Mouse (Mus musculus) MEL (cell line): ENCODE data around the gene Adarb1.

Source experiments
- CTCF ChIP-seq, 3 experiments: IDR thresholded peaks in 2 of 3; conservative IDR thresholded peaks in 1 of 3; 2 replicates each; pipeline ENCODE4 v1.5.1; 2011 to 2012; ENCODE audit warnings: low read length in 3 of 3, low read depth in 2 of 3, mild to moderate bottlenecking in 2 of 3, improper control_type of control experiment in 1 of 3, inconsistent platforms in 1 of 3, mixed read lengths in 1 of 3, moderate library complexity in 1 of 3; ENCODE audit not compliant: control insufficient read depth in 1 of 3, insufficient read depth in 1 of 3, poor library complexity in 1 of 3, severe bottlenecking in 1 of 3
- E2F4 ChIP-seq: IDR thresholded peaks from 2 replicates; pipeline ENCODE4 v1.6.1; 2011; ENCODE audit warnings: low read depth, low read length, improper control_type of control experiment, borderline replicate concordance
- MAZ ChIP-seq: IDR thresholded peaks from 2 replicates; pipeline ENCODE4 v1.6.1; 2012; ENCODE audit warnings: low read depth, mild to moderate bottlenecking, inconsistent platforms, low read length, improper control_type of control experiment
- MXI1 ChIP-seq: IDR thresholded peaks from 2 replicates; pipeline ENCODE4 v1.6.1; 2011; ENCODE audit warnings: mild to moderate bottlenecking, low read depth, low read length, improper control_type of control experiment
- NELFE ChIP-seq: IDR thresholded peaks from 2 replicates; pipeline ENCODE4 v1.6.1; 2011; ENCODE audit warnings: low read depth, low read length, improper control_type of control experiment
- NRF1 ChIP-seq: IDR thresholded peaks from 2 replicates; pipeline ENCODE4 v1.6.1; 2014; ENCODE audit warnings: low read depth, mild to moderate bottlenecking, inconsistent platforms, low read length, improper control_type of control experiment, moderate library complexity; ENCODE audit not compliant: poor library complexity, insufficient read depth, severe bottlenecking
- USF1 ChIP-seq: IDR thresholded peaks from 2 replicates; pipeline ENCODE4 v1.6.1; 2014; ENCODE audit warnings: low read depth, mild to moderate bottlenecking, inconsistent platforms, low read length, improper control_type of control experiment, moderate library complexity
- ZKSCAN1 ChIP-seq: IDR thresholded peaks from 2 replicates; pipeline ENCODE4 v1.6.1; 2012; ENCODE audit warnings: low read depth, mild to moderate bottlenecking, inconsistent platforms, low read length, improper control_type of control experiment, moderate library complexity
- ZMIZ1 ChIP-seq: IDR thresholded peaks from 2 replicates; pipeline ENCODE4 v1.6.1; 2012; ENCODE audit warnings: low read depth, mild to moderate bottlenecking, inconsistent platforms, low read length, improper control_type of control experiment, moderate library complexity

DNA sequence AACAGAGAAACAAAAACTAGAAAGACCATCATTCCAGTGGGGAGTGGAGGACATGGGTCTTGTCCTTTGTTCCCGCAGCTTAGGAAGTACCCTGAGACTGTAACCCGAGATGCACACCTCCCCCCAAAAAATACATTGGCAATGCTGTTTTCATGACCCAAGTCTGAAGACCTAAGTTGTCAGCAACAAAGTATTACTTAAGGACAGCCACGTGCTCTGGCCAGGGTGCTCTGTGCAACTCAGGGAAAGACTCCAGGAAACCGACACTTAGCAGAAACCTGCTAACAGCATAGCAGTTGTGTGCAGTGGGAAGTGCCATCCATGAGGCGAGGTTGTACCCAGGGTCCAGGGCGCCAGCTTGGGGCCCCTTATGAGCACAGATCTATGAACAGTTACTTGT lies 22.2 kb upstream of the Adarb1 start:
- TF ChIP-seq MXI1 (no peak), NELFE (no peak), USF1 (no peak), CTCF (IDR thresholded peaks at IDR 0.05 in 2 of 3, conservative IDR thresholded peaks at IDR 0.05 in 1 of 3; ENCODE audit: control insufficient read depth in 1 of 3, insufficient read depth in 1 of 3, low read depth in 2 of 3, low read length in 3 of 3, poor library complexity in 1 of 3, severe bottlenecking in 1 of 3) (no peak), E2F4 (no peak), ZMIZ1 (no peak), ZKSCAN1 (no peak), NRF1 (no peak), MAZ (no peak)
